Mouse (Mus musculus) stomach, postnatal 0 days (tissue): ENCODE results near the gene Gm10382. TPM values are rescaled to one million over a fixed set of nuclear protein-coding genes. Genes with fewer than 3 reads are reported as not detected.

ENCODE experiments used
- ATAC-seq: fragments of 200-750 bp; cut with Nextera tagmentation; 2 replicates; pipeline ENCODE4 v1.8.0; 2017; ENCODE audit not compliant: low FRiP score, low TSS enrichment
- DNase-seq: peaks from one replicate; pipeline ENCODE4 v3.0.0-alpha.2; 2016; ENCODE audit warnings: low spot score
- H3K27ac ChIP-seq: fragments of 300-500 bp; sonication (generic); replicated peaks from 2 replicates; pipeline ENCODE4 v1.5.1; 2014; ENCODE audit warnings: mild to moderate bottlenecking, control low read depth
- H3K27me3 ChIP-seq: fragments of 300-500 bp; sonication (generic); 2 replicates; pipeline ENCODE4 v1.6.1; 2014; ENCODE audit warnings: low read length; ENCODE audit not compliant: control insufficient read depth, insufficient read depth
- H3K36me3 ChIP-seq: fragments of 300-500 bp; sonication (generic); 2 replicates; pipeline ENCODE4 v1.6.1; 2014; ENCODE audit warnings: low read length, mixed read lengths; ENCODE audit not compliant: control insufficient read depth, insufficient read depth
- H3K4me1 ChIP-seq: fragments of 300-500 bp; sonication (generic); replicated peaks from 2 replicates; pipeline ENCODE4 v1.6.1; 2014; ENCODE audit warnings: antibody characterized with exemption; ENCODE audit not compliant: control insufficient read depth, insufficient read depth
- H3K4me2 ChIP-seq: fragments of 300-500 bp; sonication (generic); replicated peaks from 2 replicates; pipeline ENCODE4 v1.6.1; 2014; ENCODE audit warnings: low read depth, mild to moderate bottlenecking, control low read depth, moderate library complexity
- H3K4me3 ChIP-seq: fragments of 300-500 bp; sonication (generic); 2 replicates; pipeline ENCODE4 v1.5.1; 2014; ENCODE audit warnings: low read depth, low read length, control low read depth
- H3K9ac ChIP-seq: fragments of 300-500 bp; sonication (generic); 2 replicates; pipeline ENCODE4 v1.6.1; 2014; ENCODE audit warnings: mild to moderate bottlenecking, low read length, control low read depth, mixed read lengths
- H3K9me3 ChIP-seq: fragments of 300-500 bp; sonication (generic); 2 replicates; pipeline ENCODE4 v1.6.1; 2016; ENCODE audit warnings: low read length; ENCODE audit not compliant: control insufficient read depth
- CTCF ChIP-seq: IDR thresholded peaks from 2 replicates; pipeline ENCODE4 v1.5.1; 2016; ENCODE audit warnings: antibody characterized with exemption, low read depth, mild to moderate bottlenecking, moderate library complexity
- EP300 ChIP-seq: optimal IDR thresholded peaks from 2 replicates; pipeline ENCODE3; 2016; ENCODE audit warnings: antibody characterized with exemption
- WGBS: fragments of 180-500 bp; shearing (Covaris S2); extraction: QIAGEN DNeasy Blood & Tissue Kit; methylation state at CpG from one replicate; pipeline ENCODE4 v1.1.7; 2014; 5-methylcytosine and 5-hydroxymethylcytosine counted together
- polyA plus RNA-seq: library from polyadenylated mRNA; unstranded; fragments of >200 nt; fragmentation: Nextera tagmentation; extraction: Ambion mirVana; gene quantifications from 2 replicates; pipeline ENCODE4 v1.2.1, GENCODE M21; 2015

Gm10382 gene
- polyA plus RNA-seq, 1 experiment from 2014 or later = 0.51 TPM

- Histone ChIP-seq H3K9ac (peak overlapping the region; percentile 70), H3K4me3 (peak overlapping the region; percentile 59), H3K9me3 (no peaks in the 10 kb centered on the region), H3K4me2 (peak overlapping the region; percentile 76), H3K4me1 (no peaks in the 10 kb centered on the region), H3K27me3 (no peaks in the 10 kb centered on the region), H3K27ac (peak overlapping the region; percentile 96), H3K36me3 (no peaks in the 10 kb centered on the region)
- DNase-seq (peak; percentile 83), ATAC-seq (peak; percentile 76)
- no peak for TF ChIP-seq EP300
- TF ChIP-seq CTCF = no peak
- WGBS = under 1% methylated on average over 20 of the region's 20 CpGs
Observed at GRCm38 (mm10) chr5:125406322-125407016, 17.3 kb downstream of the Gm10382 start.

- Histone ChIP-seq H3K9ac (peak overlapping the region; percentile 70; the same call in 1 of the 2 replicates), H3K4me1 (no peaks in the 10 kb centered on the region), H3K4me3 (peak overlapping the region; percentile 59), H3K27me3 (no peaks in the 10 kb centered on the region), H3K36me3 (no peaks in the 10 kb centered on the region), H3K9me3 (no peaks in the 10 kb centered on the region), H3K4me2 (peak overlapping the region; percentile 76), H3K27ac (peak overlapping the region; percentile 96)
- no peak for ATAC-seq
- TF ChIP-seq CTCF = no peak
- TF ChIP-seq EP300 = no peak
- 56% methylated on average over 13 of the region's 13 CpGs for WGBS
- no peak for DNase-seq
Observed at GRCm38 (mm10) chr5:125407020-125407830, 18.1 kb downstream of the Gm10382 start.

GRCm38 (mm10) chr5:125407910-125408575 is 18.9 kb downstream of the Gm10382 start:
- Histone ChIP-seq H3K9ac (no peak overlapping the region), H3K9me3 (no peaks in the 10 kb centered on the region), H3K27me3 (no peaks in the 10 kb centered on the region), H3K4me3 (no peak overlapping the region), H3K27ac (no peak overlapping the region), H3K4me1 (no peaks in the 10 kb centered on the region), H3K36me3 (no peaks in the 10 kb centered on the region), H3K4me2 (no peak overlapping the region)
- no peak for ATAC-seq
- TF ChIP-seq CTCF (no peak), EP300 (no peak)
- 72% methylated on average over 14 of the region's 14 CpGs for WGBS
- DNase-seq = no peak

GRCm38 (mm10) chr5:125408842-125409241 is 19.7 kb downstream of the Gm10382 start:
- H3K9me3 ChIP-seq = no peaks in the 10 kb centered on the region
- H3K36me3 ChIP-seq = no peaks in the 10 kb centered on the region
- H3K4me1 ChIP-seq = no peaks in the 10 kb centered on the region
- peak; percentile 39 for ATAC-seq
- WGBS = 2% methylated on average over 13 of the region's 13 CpGs
- peak overlapping the region; percentile 47 for H3K4me2 ChIP-seq
- H3K9ac ChIP-seq = no peak overlapping the region
- DNase-seq = peak; percentile 81
- no peak overlapping the region; the same call in 1 of the 2 replicates for H3K27ac ChIP-seq
- no peaks in the 10 kb centered on the region for H3K27me3 ChIP-seq
- no peak for TF ChIP-seq CTCF
- no peak for TF ChIP-seq EP300
- peak overlapping the region; percentile 29 for H3K4me3 ChIP-seq

GRCm38 (mm10) chr5:125409348-125410090 is 20.4 kb downstream of the Gm10382 start:
- Histone ChIP-seq H3K4me1 (no peaks in the 10 kb centered on the region), H3K9ac (no peak overlapping the region), H3K9me3 (no peaks in the 10 kb centered on the region), H3K4me2 (peak overlapping the region; percentile 47), H3K27me3 (no peaks in the 10 kb centered on the region), H3K4me3 (peak overlapping the region; percentile 29), H3K36me3 (no peaks in the 10 kb centered on the region), H3K27ac (no peak overlapping the region; the same call in 1 of the 2 replicates)
- TF ChIP-seq EP300 (no peak), CTCF (no peak)
- 14% methylated on average over 20 of the region's 20 CpGs for WGBS
- DNase-seq (peak; percentile 54), ATAC-seq (no peak)
